ENCODE assay signal across 11 mouse cellular contexts in the genomic region with DNA sequence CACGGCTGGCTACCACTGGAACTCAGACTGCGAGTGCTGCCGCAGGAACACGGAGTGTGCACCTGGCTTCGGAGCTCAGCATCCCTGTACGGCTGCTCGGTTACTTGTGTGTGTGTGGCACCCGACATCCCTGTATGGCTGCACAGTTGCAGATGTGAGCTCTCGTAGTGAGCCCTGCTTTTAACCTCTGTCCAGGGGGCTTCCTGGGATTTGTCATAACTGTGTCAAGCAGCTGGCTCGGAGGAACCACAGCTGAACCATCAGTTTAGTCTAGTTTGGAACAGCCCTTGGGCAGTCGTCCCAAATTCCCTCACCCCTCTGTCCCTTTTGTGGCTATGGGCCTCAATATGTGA. TPM values are rescaled to one million over a fixed set of nuclear protein-coding genes. Genes with fewer than 3 reads are reported as not detected.
DNase-seq lines count a peak whose midpoint lies in the region; ATAC-seq and TF ChIP-seq lines count a peak whose summit lies in the region.
"Had no signal": no experiment of that assay in that cellular context is flagged by ENCODE, and none has a peak within 500 bp of the region (broad histone marks: within the 10 kb centered on the region; RNA-seq: fewer than 3 reads in every experiment).

No protein-coding gene starts in this region.

- no peak overlapping the region for H3K4me2 ChIP-seq in forebrain, embryonic 11.5 days (ENCODE audit: low read depth, low read length, severe bottlenecking)
- no peak overlapping the region for H3K4me2 ChIP-seq in forebrain, embryonic 14.5 days (ENCODE audit: low read length)
- no peak overlapping the region for H3K4me2 ChIP-seq in lung, embryonic 15.5 days
- H3K4me2 ChIP-seq in lung, postnatal 0 days (replicated peaks; ENCODE audit: low read depth, low read length), result no peak overlapping the region
- H3K4me2 ChIP-seq in neural tube, embryonic 13.5 days, result no peak overlapping the region
- H3K4me2 ChIP-seq: heart, embryonic 13.5 days had no signal

- no peak for TF ChIP-seq EP300 in lung, postnatal 0 days (IDR thresholded peaks at IDR 0.05)

- H3K9me3 ChIP-seq in forebrain, embryonic 11.5 days (ENCODE audit: control insufficient read depth, low read length), result no peaks in the 10 kb centered on the region
- H3K9me3 ChIP-seq in forebrain, embryonic 14.5 days (replicated peaks; ENCODE audit: control insufficient read depth, low read length), result no peaks in the 10 kb centered on the region
- no peaks in the 10 kb centered on the region for H3K9me3 ChIP-seq in lung, embryonic 15.5 days
- no peaks in the 10 kb centered on the region for H3K9me3 ChIP-seq in lung, postnatal 0 days (ENCODE audit: low read length)
- H3K9me3 ChIP-seq in neural tube, embryonic 13.5 days, result no peaks in the 10 kb centered on the region
- H3K9me3 ChIP-seq: heart, embryonic 13.5 days had no signal

- 0 out of 2 replicates have a peak, but pooled peaks have one; percentile 35 for ATAC-seq in forebrain, embryonic 11.5 days (replicated peaks; ENCODE audit: low FRiP score)
- no peak for ATAC-seq in forebrain, embryonic 14.5 days
- ATAC-seq in lung, embryonic 15.5 days (ENCODE audit: borderline replicate concordance, extremely low read depth, low FRiP score, low TSS enrichment), result peak; percentile 62; the same call in 1 of the 2 replicates
- no peak for ATAC-seq in lung, postnatal 0 days
- ATAC-seq in neural tube, embryonic 13.5 days (ENCODE audit: low read depth), result 0 out of 2 replicates have a peak, but pooled peaks have one; percentile 32

- H3K27me3 ChIP-seq in forebrain, embryonic 11.5 days (ENCODE audit: control insufficient read depth, insufficient read depth, low read length), result no peaks in the 10 kb centered on the region
- no peaks in the 10 kb centered on the region for H3K27me3 ChIP-seq in forebrain, embryonic 14.5 days (replicated peaks; ENCODE audit: control insufficient read depth, insufficient read depth, low read length)
- H3K27me3 ChIP-seq in lung, embryonic 15.5 days, result no peaks in the 10 kb centered on the region
- H3K27me3 ChIP-seq in lung, postnatal 0 days (replicated peaks; ENCODE audit: insufficient read depth, low read length), result no peaks in the 10 kb centered on the region
- no peaks in the 10 kb centered on the region for H3K27me3 ChIP-seq in neural tube, embryonic 13.5 days
- H3K27me3 ChIP-seq: heart, embryonic 13.5 days had no signal

- H3K4me1 ChIP-seq in forebrain, embryonic 11.5 days (replicated peaks; ENCODE audit: control insufficient read depth, insufficient read depth, low read length), result no peaks in the 10 kb centered on the region
- no peaks in the 10 kb centered on the region for H3K4me1 ChIP-seq in forebrain, embryonic 14.5 days (ENCODE audit: control insufficient read depth, insufficient read depth, low read length)
- H3K4me1 ChIP-seq in lung, embryonic 15.5 days, result peaks cover 16% of the 10 kb centered on the region; the same call in 1 of the 2 replicates
- no peaks in the 10 kb centered on the region for H3K4me1 ChIP-seq in lung, postnatal 0 days (ENCODE audit: insufficient read depth, low read depth, low read length)
- no peaks in the 10 kb centered on the region for H3K4me1 ChIP-seq in neural tube, embryonic 13.5 days (replicated peaks)

- WGBS in forebrain, embryonic 11.5 days, result 81% methylated on average over 11 of the region's 11 CpGs
- 80% methylated on average over 11 of the region's 11 CpGs for WGBS in forebrain, embryonic 14.5 days
- WGBS in lung, embryonic 15.5 days, result 46% methylated on average over 11 of the region's 11 CpGs
- WGBS in lung, postnatal 0 days, result 45% methylated on average over 11 of the region's 11 CpGs
- WGBS in neural tube, embryonic 13.5 days, result 81% methylated on average over 11 of the region's 11 CpGs

- H3K27ac ChIP-seq in forebrain, embryonic 11.5 days (ENCODE audit: low read depth, low read length), result no peak overlapping the region
- no peak overlapping the region for H3K27ac ChIP-seq in forebrain, embryonic 14.5 days (ENCODE audit: low read depth, low read length)
- H3K27ac ChIP-seq in lung, embryonic 15.5 days, result no peak overlapping the region
- no peak overlapping the region for H3K27ac ChIP-seq in lung, postnatal 0 days (ENCODE audit: low read length)
- H3K27ac ChIP-seq in neural tube, embryonic 13.5 days (replicated peaks), result no peak overlapping the region
- H3K27ac ChIP-seq: layer of hippocampus, adult 2 months had no signal

- DNase-seq in forebrain, embryonic 11.5 days (ENCODE audit: low spot score), result no peak
- DNase-seq in forebrain, embryonic 14.5 days (ENCODE audit: low spot score), result no peak
- no peak for DNase-seq in lung, postnatal 0 days (ENCODE audit: low spot score)
- DNase-seq in forelimb bud, embryonic 11.5 days (ENCODE audit: low read depth, low spot score), result peak; percentile 4
- DNase-seq in spleen, postnatal 14 days (ENCODE audit: low spot score in 2 of 2), result no peak
- DNase-seq in cerebellum, adult 9-10 months, result no peak
- DNase-seq: cerebellum, postnatal 25 days had no signal

- H3K4me3 ChIP-seq in forebrain, embryonic 11.5 days (ENCODE audit: low read depth, low read length), result no peak overlapping the region
- H3K4me3 ChIP-seq in forebrain, embryonic 14.5 days (ENCODE audit: low read depth, low read length), result no peak overlapping the region
- H3K4me3 ChIP-seq in lung, embryonic 15.5 days, result no peak overlapping the region
- no peak overlapping the region for H3K4me3 ChIP-seq in lung, postnatal 0 days (ENCODE audit: low read depth, low read length)
- no peak overlapping the region for H3K4me3 ChIP-seq in neural tube, embryonic 13.5 days
- H3K4me3 ChIP-seq: heart, embryonic 13.5 days; layer of hippocampus, adult 2 months had no signal

- no peak overlapping the region for H3K9ac ChIP-seq in forebrain, embryonic 11.5 days (ENCODE audit: low read length)
- H3K9ac ChIP-seq in forebrain, embryonic 14.5 days (ENCODE audit: low read length), result no peak overlapping the region
- no peak overlapping the region for H3K9ac ChIP-seq in lung, embryonic 15.5 days
- no peak overlapping the region for H3K9ac ChIP-seq in lung, postnatal 0 days (replicated peaks; ENCODE audit: low read depth)
- H3K9ac ChIP-seq in neural tube, embryonic 13.5 days, result no peak overlapping the region
- H3K9ac ChIP-seq: heart, embryonic 13.5 days had no signal

- no peaks in the 10 kb centered on the region for H3K36me3 ChIP-seq in forebrain, embryonic 11.5 days (ENCODE audit: control insufficient read depth, insufficient read depth, low read length)
- H3K36me3 ChIP-seq in forebrain, embryonic 14.5 days (ENCODE audit: control insufficient read depth, insufficient read depth, low read length), result no peaks in the 10 kb centered on the region
- no peaks in the 10 kb centered on the region for H3K36me3 ChIP-seq in lung, embryonic 15.5 days
- H3K36me3 ChIP-seq in lung, postnatal 0 days (ENCODE audit: insufficient read depth, low read length), result no peaks in the 10 kb centered on the region
- no peaks in the 10 kb centered on the region for H3K36me3 ChIP-seq in neural tube, embryonic 13.5 days
- H3K36me3 ChIP-seq: heart, embryonic 13.5 days had no signal

- TF ChIP-seq CTCF in lung, postnatal 0 days (IDR thresholded peaks at IDR 0.05), result no peak

RNA-seq across cellular contexts. Expression of gene Tnfrsf11a, which starts 33.2 kb away (rescaled TPM):
- polyA plus RNA-seq in forebrain, embryonic 11.5 days (2014; fragmentation: Nextera tagmentation; extraction: Ambion mirVana), result 0.09 and 0.53 TPM in 2 replicates
- polyA plus RNA-seq in forebrain, embryonic 14.5 days (2014; fragmentation: Nextera tagmentation; extraction: Ambion mirVana), result 0.17 and 0.37 TPM in 2 replicates
- polyA plus RNA-seq in lung, embryonic 15.5 days (2015; fragmentation: Nextera tagmentation; extraction: Ambion mirVana), result 2.4 and 2.8 TPM in 2 replicates
- polyA plus RNA-seq in lung, postnatal 0 days (2015; fragmentation: Nextera tagmentation; extraction: Ambion mirVana), result 1.9 and 2.2 TPM in 2 replicates
- polyA plus RNA-seq in neural tube, embryonic 13.5 days (2015; fragmentation: Nextera tagmentation; extraction: Ambion mirVana), result 0.59 and 1.1 TPM in 2 replicates

Comparison
In these comparisons a context has a peak if more than half of its experiments do, and no peak if none do; other contexts are left out.
1. ATAC-seq: peak in forebrain, embryonic 11.5 days (single experiment), lung, embryonic 15.5 days (single experiment) and neural tube, embryonic 13.5 days (single experiment); none in forebrain, embryonic 14.5 days (single experiment) and lung, postnatal 0 days (single experiment).